ENCODE assay signal across 9 mouse cellular contexts in the genomic region with DNA sequence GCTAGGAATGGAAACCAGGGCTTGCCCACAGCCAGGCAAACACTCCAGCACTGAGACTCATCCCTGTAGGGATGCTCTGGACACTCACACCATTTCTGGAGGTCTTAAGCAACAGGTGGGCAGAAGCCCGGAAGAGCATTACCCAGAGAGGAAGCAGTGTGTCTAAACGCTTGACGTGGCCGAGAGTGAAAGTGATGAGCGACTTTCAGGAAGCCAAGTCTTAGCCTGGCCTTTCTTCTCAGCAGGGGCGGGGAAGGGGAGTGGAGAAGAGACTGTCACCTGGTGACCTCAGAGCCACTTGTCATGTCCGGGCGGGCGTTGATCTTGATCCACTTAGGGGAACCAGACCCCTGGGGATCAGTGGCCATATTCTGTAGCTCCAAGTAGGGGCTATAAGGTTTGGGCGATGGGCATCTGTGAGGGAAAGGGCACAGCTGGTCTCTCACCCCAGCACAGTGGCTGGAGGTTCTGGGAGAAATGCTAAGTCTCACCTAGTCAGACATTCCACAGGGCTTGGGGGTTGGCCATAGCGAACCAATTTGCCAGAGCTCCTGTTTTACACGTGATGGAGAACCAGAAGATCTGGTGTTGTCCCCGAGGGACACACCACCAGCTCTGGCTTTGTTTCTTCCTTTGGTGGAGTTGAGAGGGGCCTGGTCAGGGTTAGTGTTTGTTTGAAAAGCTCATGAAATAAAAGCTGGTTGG. TPM values are rescaled to one million over a fixed set of nuclear protein-coding genes. Genes with fewer than 3 reads are reported as not detected.
A peak's percentile ranks its signal among the peaks of the same experiment; 100 is the strongest.
DNase-seq lines count a peak whose midpoint lies in the region; ATAC-seq lines count a peak whose summit lies in the region.
"Had no signal": no experiment of that assay in that cellular context is flagged by ENCODE, and none has a peak within 500 bp of the region (broad histone marks: within the 10 kb centered on the region; RNA-seq: fewer than 3 reads in every experiment).

No protein-coding gene starts in this region.

- ATAC-seq in CD4-positive, CD25-positive, alpha-beta regulatory T cell, adult 4 months: peak; percentile 95
- peak; percentile 88 to 89 for ATAC-seq in hematopoietic stem cell, adult 5-6 weeks (replicated peaks in 1 of 2; ENCODE audit: insufficient read depth in 1 of 2, low FRiP score in 2 of 2, low TSS enrichment in 1 of 2, low read depth in 1 of 2, poor library complexity in 2 of 2, severe bottlenecking in 2 of 2)
- ATAC-seq in megakaryocyte progenitor cell, adult 5-6 weeks (replicated peaks; ENCODE audit: poor library complexity): peak; percentile 93

- intact Hi-C loops in gastrocnemius, postnatal 36 days (cut with DNase I): no loop called here

- DNase-seq in A20 (ENCODE audit: low read depth, low spot score): peak; percentile 85
- no peak for DNase-seq in neural tube, embryonic 10.5 days (ENCODE audit: extremely low spot score, low spot score)
- no peak for DNase-seq in frontal cortex, postnatal 25 days (ENCODE audit: low spot score in 2 of 2)
- no peak for DNase-seq in gastrocnemius, adult 8-10 months (ENCODE audit: low spot score in 2 of 2)
- DNase-seq in gastrocnemius, postnatal 36 days: no peak
- DNase-seq: adrenal gland, adult 2 months had no signal

RNA-seq across cellular contexts. Expression of a gene that starts 22.4 kb away (rescaled TPM):
- polyA plus RNA-seq in CD4-positive, CD25-positive, alpha-beta regulatory T cell, adult 4 months (2017; shearing (Covaris generic)): 10 to 100 TPM; 43.3 to 45.1 TPM
- total RNA-seq in hematopoietic stem cell, adult 5-6 weeks (2017): 36.7 and 47.7 TPM in 2 replicates
- total RNA-seq in megakaryocyte progenitor cell, adult 5-6 weeks (2015): 30.6 and 34.6 TPM in 2 replicates
- 20.7 and 26.7 TPM in 2 replicates for total RNA-seq in megakaryocyte progenitor cell, adult 5-6 weeks (2017)
- total RNA-seq in gastrocnemius, adult 8-10 months (2022): 10 to 100 TPM; 66.0 to 81.7 (median 77.6) TPM
- total RNA-seq in gastrocnemius, postnatal 36 days (2021): 10 to 100 TPM; 66.3 to 70.0 TPM
